Mouse (Mus musculus) ES-Bruce4 (cell line): ENCODE results near the gene Slc35e4.

ENCODE experiments used
- CTCF ChIP-seq: IDR thresholded peaks from one replicate; pipeline ENCODE4 v1.8.1; 2011; ENCODE audit warnings: low read depth, low read length
- POLR2A ChIP-seq: IDR thresholded peaks from one replicate; pipeline ENCODE4 v1.8.1; 2011; ENCODE audit warnings: low read length; ENCODE audit not compliant: insufficient read depth

- TF ChIP-seq CTCF, result no peak
- TF ChIP-seq POLR2A, result no peak
Observed at GRCm38 (mm10) chr11:3860361-3860760, 54.1 kb downstream of the Slc35e4 start.
